Comparison of ENCODE assay signal across 9 mouse cellular contexts in genomic region chr3:130945396-130945795, GRCm38 (mm10).
DNase-seq lines count a peak whose midpoint lies in the region; ATAC-seq lines count a peak whose summit lies in the region.
"Had no signal": no experiment of that assay in that cellular context is flagged by ENCODE, and none has a peak within 500 bp of the region (broad histone marks: within the 10 kb centered on the region; RNA-seq: fewer than 3 reads in every experiment).

No protein-coding gene starts in this region.

- no peaks in the 10 kb centered on the region for H3K27me3 ChIP-seq in forebrain, embryonic 12.5 days
- no peaks in the 10 kb centered on the region for H3K27me3 ChIP-seq in intestine, embryonic 16.5 days (replicated peaks; ENCODE audit: control insufficient read depth, insufficient read depth, low read length)
- no peaks in the 10 kb centered on the region for H3K27me3 ChIP-seq in stomach, embryonic 14.5 days (ENCODE audit: control insufficient read depth, insufficient read depth, low read length)

- peak overlapping the region; percentile 61 for H3K4me2 ChIP-seq in forebrain, embryonic 12.5 days
- H3K4me2 ChIP-seq in intestine, embryonic 16.5 days (ENCODE audit: low read depth, low read length), result peak overlapping the region; percentile 81
- peak overlapping the region; percentile 45 for H3K4me2 ChIP-seq in stomach, embryonic 14.5 days (replicated peaks; ENCODE audit: low read depth, low read length)

- WGBS in forebrain, embryonic 12.5 days, result 2% methylated on average over 7 of the region's 7 CpGs
- 37% methylated on average over 7 of the region's 7 CpGs for WGBS in intestine, embryonic 16.5 days
- WGBS in stomach, embryonic 14.5 days, result 40% methylated on average over 7 of the region's 7 CpGs

- DNase-seq in left cerebral cortex, postnatal 4 days, result peak; percentile 21
- no peak for DNase-seq in left cerebral cortex, postnatal 14 days (ENCODE audit: low spot score in 2 of 2)
- no peak for DNase-seq in cerebellum, postnatal 25 days
- no peak for DNase-seq in kidney, postnatal 36 days
- DNase-seq in Muller cell, postnatal 12 days (ENCODE audit: inconsistent ontology term), result no peak

- intact Hi-C loops in left cerebral cortex, postnatal 4 days (cut with DNase I), result no loop called here
- intact Hi-C loops in left cerebral cortex, postnatal 14 days (cut with DNase I), result no loop called here

- H3K36me3 ChIP-seq in forebrain, embryonic 12.5 days (replicated peaks), result no peaks in the 10 kb centered on the region
- H3K36me3 ChIP-seq in intestine, embryonic 16.5 days (ENCODE audit: control insufficient read depth, insufficient read depth, low read length), result no peaks in the 10 kb centered on the region
- H3K36me3 ChIP-seq in stomach, embryonic 14.5 days (ENCODE audit: control insufficient read depth, insufficient read depth, low read length), result no peaks in the 10 kb centered on the region

- no peak for ATAC-seq in forebrain, embryonic 12.5 days (ENCODE audit: low FRiP score)
- ATAC-seq in intestine, embryonic 16.5 days, result no peak
- no peak for ATAC-seq in stomach, embryonic 14.5 days (ENCODE audit: insufficient number of reproducible peaks, insufficient read depth, low FRiP score, low read depth)

- H3K27ac ChIP-seq in forebrain, embryonic 12.5 days, result peak overlapping the region; percentile 92
- no peak overlapping the region for H3K27ac ChIP-seq in intestine, embryonic 16.5 days (ENCODE audit: low read length)
- H3K27ac ChIP-seq in stomach, embryonic 14.5 days (ENCODE audit: low read length), result no peak overlapping the region
- H3K27ac ChIP-seq: macrophage had no signal

- no peaks in the 10 kb centered on the region for H3K9me3 ChIP-seq in forebrain, embryonic 12.5 days
- H3K9me3 ChIP-seq in intestine, embryonic 16.5 days (ENCODE audit: control insufficient read depth, low read length), result no peaks in the 10 kb centered on the region
- H3K9me3 ChIP-seq in stomach, embryonic 14.5 days (ENCODE audit: control insufficient read depth, low read depth, low read length), result no peaks in the 10 kb centered on the region

- H3K4me1 ChIP-seq in forebrain, embryonic 12.5 days, result peaks cover 24% of the 10 kb centered on the region
- H3K4me1 ChIP-seq in intestine, embryonic 16.5 days (ENCODE audit: control insufficient read depth, insufficient read depth, low read length), result peaks cover 7% of the 10 kb centered on the region; the same call in 1 of the 2 replicates
- peaks cover 8% of the 10 kb centered on the region; the same call in 1 of the 2 replicates for H3K4me1 ChIP-seq in stomach, embryonic 14.5 days (ENCODE audit: control insufficient read depth, insufficient read depth, low read length)

- H3K9ac ChIP-seq in forebrain, embryonic 12.5 days, result peak overlapping the region; percentile 55; the same call in 1 of the 2 replicates
- no peak overlapping the region for H3K9ac ChIP-seq in intestine, embryonic 16.5 days (ENCODE audit: low read depth, low read length)
- H3K9ac ChIP-seq in stomach, embryonic 14.5 days (replicated peaks; ENCODE audit: low read depth, low read length), result no peak overlapping the region

- H3K4me3 ChIP-seq in forebrain, embryonic 12.5 days (replicated peaks), result peak overlapping the region; percentile 38
- 0 out of 2 replicates have a peak overlapping the region, but pooled peaks have one; percentile 44 for H3K4me3 ChIP-seq in intestine, embryonic 16.5 days (ENCODE audit: low read length)
- H3K4me3 ChIP-seq in stomach, embryonic 14.5 days (ENCODE audit: low read depth, low read length), result peak overlapping the region; percentile 21; the same call in 1 of the 2 replicates
